Mouse (Mus musculus): ENCODE data around the gene Limk1. TPM values are rescaled to one million over a fixed set of nuclear protein-coding genes. Genes with fewer than 3 reads are reported as not detected.

The Limk1 gene
- 10 to 100 TPM; 19.5 to 22.6 TPM for total RNA-seq (2021)
- long read RNA-seq, experiment 1, partial matches to known transcripts = 0 of 3 reads
- long read RNA-seq, experiment 1, other reads (novel, unspliced or antisense) = 2 of 3 reads
- long read RNA-seq, experiment 2, partial matches to known transcripts = 0 of 2 reads
- long read RNA-seq, experiment 2, other reads (novel, unspliced or antisense) = 2 of 2 reads

- no peak for DNase-seq
Measured at GRCm38 (mm10) chr5:134688086-134688717, at the start of gene Limk1. TSS of gene Limk1 (minus strand) at chr5:134688598.

- DNase-seq = no peak
Measured at GRCm38 (mm10) chr5:134734920-134735319, 46.5 kb upstream of the Limk1 start.

- DNase-seq = no peak
Measured at GRCm38 (mm10) chr5:134734072-134734471, 45.7 kb upstream of the Limk1 start.

- no peak for DNase-seq
Measured at GRCm38 (mm10) chr5:134733241-134733640, 44.8 kb upstream of the Limk1 start.

- DNase-seq = no peak
Measured at GRCm38 (mm10) chr5:134729124-134729523, 40.7 kb upstream of the Limk1 start.

GRCm38 (mm10) chr5:134728535-134728934 lies 40.1 kb upstream of the Limk1 start:
- DNase-seq = no peak

- DNase-seq = no peak
Measured at GRCm38 (mm10) chr5:134727001-134727639, 38.7 kb upstream of the Limk1 start.

GRCm38 (mm10) chr5:134725299-134725698 lies 36.9 kb upstream of the Limk1 start:
- no peak for DNase-seq

GRCm38 (mm10) chr5:134720058-134720457 lies 31.7 kb upstream of the Limk1 start:
- no peak for DNase-seq

- DNase-seq = no peak
Measured at GRCm38 (mm10) chr5:134711076-134711475, 22.7 kb upstream of the Limk1 start.

GRCm38 (mm10) chr5:134709275-134709674 lies 20.9 kb upstream of the Limk1 start:
- DNase-seq = peak in 1 of 2 experiments; percentile 22

GRCm38 (mm10) chr5:134704157-134704556 lies 15.8 kb upstream of the Limk1 start:
- peak; percentile 78 to 83 for DNase-seq

GRCm38 (mm10) chr5:134695539-134695938 lies 7.1 kb upstream of the Limk1 start:
- no peak for DNase-seq

GRCm38 (mm10) chr5:134695082-134695481 lies 6.7 kb upstream of the Limk1 start:
- no peak for DNase-seq

- no peak for DNase-seq
Measured at GRCm38 (mm10) chr5:134692704-134693103, 4.3 kb upstream of the Limk1 start.

GRCm38 (mm10) chr5:134688718-134689284 lies 403 bp upstream of the Limk1 start:
- peak; percentile 99 to 100 for DNase-seq

GRCm38 (mm10) chr5:134687187-134687586 lies 1.2 kb downstream of the Limk1 start:
- no peak for DNase-seq

GRCm38 (mm10) chr5:134686541-134686940 lies 1.9 kb downstream of the Limk1 start:
- no peak for DNase-seq

- DNase-seq = no peak
Measured at GRCm38 (mm10) chr5:134684398-134684797, 4.0 kb downstream of the Limk1 start.

GRCm38 (mm10) chr5:134683813-134684212 lies 4.6 kb downstream of the Limk1 start:
- DNase-seq = no peak

- no peak for DNase-seq
Measured at GRCm38 (mm10) chr5:134680238-134680637, 8.2 kb downstream of the Limk1 start.

- no peak for DNase-seq
Measured at GRCm38 (mm10) chr5:134678827-134679546, 9.4 kb downstream of the Limk1 start.

Data from adrenal gland, postnatal 36 days (tissue).